Mouse (Mus musculus) heart, postnatal 4 days (tissue): ENCODE results near the gene Zfp358. TPM values are rescaled to one million over a fixed set of nuclear protein-coding genes. Genes with fewer than 3 reads are reported as not detected.
A peak's percentile ranks its signal among the peaks of the same experiment; 100 is the strongest.

Source experiments
- DNase-seq: peaks from one replicate; pipeline ENCODE4 v3.0.0; 2021
- total RNA-seq, 2 experiments: library from RNA; stranded (reverse); gene quantifications; 2 replicates each; pipeline ENCODE4 v1.2.3; 2021

The Zfp358 gene
- 10 to 100 TPM; 24.6 to 26.1 TPM for total RNA-seq

GRCm38 (mm10) chr8:3492901-3493844, at the start of gene Zfp358:
Zfp358 (plus strand) TSS chr8:3493138.
- peak; percentile 84 for DNase-seq

- no peak for DNase-seq
Observed at GRCm38 (mm10) chr8:3449226-3449625, 43.7 kb upstream of the Zfp358 start.

- peak; percentile 69 for DNase-seq
Observed at GRCm38 (mm10) chr8:3450670-3451069, 42.3 kb upstream of the Zfp358 start.

- no peak for DNase-seq
Observed at GRCm38 (mm10) chr8:3451992-3452391, 40.9 kb upstream of the Zfp358 start.

- DNase-seq = no peak
Observed at GRCm38 (mm10) chr8:3463248-3463647, 29.7 kb upstream of the Zfp358 start.

- peak; percentile 46 for DNase-seq
Observed at GRCm38 (mm10) chr8:3464309-3464708, 28.6 kb upstream of the Zfp358 start.

GRCm38 (mm10) chr8:3467006-3467885, 25.7 kb upstream of the Zfp358 start, which contains the start of gene Pex11g:
Pex11g (minus strand) TSS chr8:3467680.
- peak; percentile 99 for DNase-seq

- DNase-seq = no peak
Observed at GRCm38 (mm10) chr8:3467886-3468545, 24.9 kb upstream of the Zfp358 start.

- DNase-seq = no peak
Observed at GRCm38 (mm10) chr8:3468838-3469237, 24.1 kb upstream of the Zfp358 start.

- DNase-seq = no peak
Observed at GRCm38 (mm10) chr8:3470562-3470961, 22.4 kb upstream of the Zfp358 start, which contains the start of gene Tex45. Tex45 (plus strand) TSS chr8:3470862.

- no peak for DNase-seq
Observed at GRCm38 (mm10) chr8:3475715-3476429, 17.1 kb upstream of the Zfp358 start.

- DNase-seq = no peak
Observed at GRCm38 (mm10) chr8:3480221-3480785, 12.6 kb upstream of the Zfp358 start.

- DNase-seq = no peak
Observed at GRCm38 (mm10) chr8:3481605-3482004, 11.3 kb upstream of the Zfp358 start.

GRCm38 (mm10) chr8:3482240-3482740, 10.6 kb upstream of the Zfp358 start:
- DNase-seq = no peak

- DNase-seq = no peak
Observed at GRCm38 (mm10) chr8:3483546-3483945, 9.4 kb upstream of the Zfp358 start.

GRCm38 (mm10) chr8:3485192-3485591, 7.7 kb upstream of the Zfp358 start:
- DNase-seq = no peak

- DNase-seq = no peak
Observed at GRCm38 (mm10) chr8:3493845-3494208, 889 bp downstream of the Zfp358 start.

- DNase-seq = no peak
Observed at GRCm38 (mm10) chr8:3495578-3496427, 2.9 kb downstream of the Zfp358 start.

GRCm38 (mm10) chr8:3496428-3496748, 3.5 kb downstream of the Zfp358 start:
- DNase-seq = no peak

- no peak for DNase-seq
Observed at GRCm38 (mm10) chr8:3498583-3498982, 5.6 kb downstream of the Zfp358 start.
